Mouse (Mus musculus): ENCODE measurements around the gene Neurl4.
"Not testable (repeated sequence)": the region's sequence is repeated elsewhere in the genome, so short reads cannot be mapped to it uniquely, and the experiment has no call there.

The Neurl4 gene

DNA sequence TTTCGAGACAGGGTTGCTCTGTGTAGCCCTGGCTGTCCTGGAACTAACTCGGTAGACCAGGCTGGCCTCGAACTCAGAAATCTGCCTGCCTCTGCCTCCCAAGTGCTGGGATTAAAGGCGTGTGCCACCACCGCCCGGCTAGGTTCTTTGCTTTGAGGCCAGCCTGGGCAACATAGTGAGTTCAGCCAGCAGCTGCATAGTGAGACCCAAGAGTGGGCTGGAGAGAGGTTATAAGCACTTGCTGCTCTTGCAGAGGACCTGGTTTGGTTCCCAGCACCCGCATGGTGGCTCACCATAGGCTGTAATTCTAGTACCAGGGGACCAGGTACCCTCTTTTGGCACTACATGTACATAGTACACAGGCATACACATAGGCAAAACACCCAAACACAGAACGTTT is 29.3 kb downstream of the Neurl4 start:
- not testable (repeated sequence) for DNase-seq (ENCODE audit: extremely low read depth, insufficient read length, low spot score)

DNA sequence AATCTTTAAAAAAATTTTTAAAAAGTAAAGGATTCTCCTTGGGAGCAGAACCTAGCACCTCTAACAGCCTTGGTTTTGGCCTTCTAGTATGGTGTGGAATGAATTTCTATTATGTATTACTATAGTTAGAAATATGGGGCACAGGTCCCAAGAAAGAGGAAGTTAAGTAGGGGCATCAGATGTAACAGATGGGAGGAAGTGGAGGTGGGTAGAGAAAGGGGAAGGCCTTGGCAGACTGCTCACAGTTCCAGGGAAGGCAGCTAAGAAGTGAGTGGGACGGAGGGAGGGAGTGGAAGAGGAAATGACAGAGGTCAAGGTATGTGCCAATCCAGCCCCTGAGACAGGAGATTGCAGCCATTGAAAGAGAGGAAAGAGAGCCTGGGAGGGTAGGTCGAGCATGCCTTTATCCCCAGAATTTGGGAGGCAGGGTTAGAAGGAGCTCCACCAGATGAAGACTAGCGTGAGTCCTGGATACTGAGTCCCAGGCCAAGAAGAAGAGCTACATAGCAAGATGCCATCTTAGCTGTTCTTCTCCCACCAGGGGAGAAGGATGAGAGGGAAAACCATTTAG is 30.2 kb downstream of the Neurl4 start:
- DNase-seq (ENCODE audit: extremely low read depth, insufficient read length, low spot score) = no peak

DNA sequence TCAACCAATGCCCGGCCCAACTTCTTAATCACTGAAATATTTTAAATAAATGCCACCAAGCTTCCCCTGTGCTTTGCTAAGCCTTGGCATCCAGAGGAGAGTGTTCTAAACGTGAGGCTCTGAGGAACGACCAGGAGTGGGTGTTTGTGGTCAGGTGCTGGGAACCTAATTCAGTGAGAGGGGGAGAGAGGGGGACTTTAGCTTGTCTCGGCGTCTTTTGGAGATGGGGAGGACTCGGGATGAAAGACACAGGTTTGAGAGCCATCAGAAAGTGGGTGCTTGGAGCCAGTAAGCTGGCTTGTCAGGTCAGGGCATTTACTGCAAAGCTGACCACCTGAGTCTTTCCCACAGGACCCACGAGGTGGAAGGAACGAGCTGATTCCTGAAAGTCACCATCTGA is 30.9 kb downstream of the Neurl4 start:
- no peak for DNase-seq (ENCODE audit: extremely low read depth, insufficient read length, low spot score)

DNA sequence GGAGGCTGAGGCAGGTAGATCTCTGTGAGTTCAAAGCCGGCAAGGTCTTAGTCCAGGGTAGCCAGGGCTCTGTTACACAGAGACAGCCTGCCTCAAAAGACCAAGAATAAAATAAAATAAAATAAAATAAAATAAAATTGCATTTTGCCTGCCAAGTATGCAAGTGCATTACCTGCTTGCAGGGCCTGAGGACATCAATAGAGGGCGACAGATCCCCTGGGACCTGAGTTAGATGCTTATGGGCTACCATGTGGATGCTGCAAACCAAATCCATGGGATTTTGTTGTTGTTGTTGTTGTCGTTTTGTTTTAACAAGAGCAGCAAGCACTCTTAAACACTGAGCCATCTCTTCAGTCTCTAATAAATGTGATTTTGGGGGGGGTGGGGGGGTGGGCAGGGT is 31.4 kb downstream of the Neurl4 start:
- DNase-seq (ENCODE audit: extremely low read depth, insufficient read length, low spot score) = no peak

DNA sequence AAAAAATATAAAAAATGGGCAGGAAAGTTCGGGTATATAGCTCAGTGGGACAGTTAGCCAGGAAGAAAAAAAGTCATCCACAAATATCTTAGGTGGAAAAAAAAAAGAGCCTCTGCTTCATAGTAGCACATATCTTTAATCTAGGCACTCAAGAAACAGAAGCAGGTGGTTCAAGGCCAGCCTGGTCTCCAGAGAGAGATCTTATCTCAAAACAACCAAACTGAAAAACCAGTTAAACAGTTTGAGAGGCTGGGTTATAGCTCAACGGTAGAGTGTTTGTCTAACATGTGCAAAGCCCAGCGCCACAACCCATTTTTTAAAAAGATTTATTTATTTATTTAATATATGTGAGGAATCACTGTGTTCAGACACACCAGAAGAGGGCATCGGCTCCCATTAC is 32.2 kb downstream of the Neurl4 start:
- DNase-seq (ENCODE audit: extremely low read depth, insufficient read length, low spot score) = no peak

DNA sequence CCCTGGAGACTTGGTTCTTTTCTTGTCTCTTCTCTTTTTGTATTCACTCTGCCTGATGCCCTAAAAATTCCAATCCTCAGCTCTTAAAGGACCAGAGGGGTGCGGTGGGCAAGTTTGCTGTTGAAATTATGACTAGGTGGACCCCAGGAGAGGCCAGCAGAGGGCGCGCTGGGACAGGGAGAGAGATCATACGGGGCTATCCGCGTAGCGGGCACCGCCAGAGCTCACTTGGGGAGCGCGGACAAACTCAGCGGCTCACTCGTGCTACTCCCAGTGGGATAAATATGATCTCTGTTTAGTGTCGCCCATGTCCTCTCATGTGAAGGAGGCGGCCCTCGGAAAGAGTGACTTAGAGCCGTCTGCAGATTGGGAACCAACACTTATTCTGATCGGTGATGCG is 33.3 kb downstream of the Neurl4 start:
- peak; percentile 37 for DNase-seq (ENCODE audit: extremely low read depth, insufficient read length, low spot score)

DNA sequence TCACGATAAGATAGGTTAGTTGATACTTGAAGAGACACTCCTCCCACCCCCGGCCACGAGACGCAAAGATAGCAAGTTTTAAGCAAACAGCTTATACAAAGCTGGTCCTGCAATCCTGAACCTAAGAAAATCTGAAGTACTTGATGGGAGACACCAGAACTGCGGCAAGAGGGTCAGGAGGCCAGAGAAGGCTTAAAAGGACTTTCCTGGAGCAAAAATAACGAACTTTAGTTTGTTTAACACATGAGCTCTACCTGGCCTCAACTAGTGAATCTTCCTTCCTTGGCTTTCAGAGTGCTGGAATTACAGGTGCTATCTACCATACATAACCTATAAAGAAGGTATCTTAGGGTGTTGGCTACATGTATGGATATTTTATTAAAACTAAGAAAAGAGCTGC is 33.8 kb downstream of the Neurl4 start:
- DNase-seq (ENCODE audit: extremely low read depth, insufficient read length, low spot score) = no peak

DNA sequence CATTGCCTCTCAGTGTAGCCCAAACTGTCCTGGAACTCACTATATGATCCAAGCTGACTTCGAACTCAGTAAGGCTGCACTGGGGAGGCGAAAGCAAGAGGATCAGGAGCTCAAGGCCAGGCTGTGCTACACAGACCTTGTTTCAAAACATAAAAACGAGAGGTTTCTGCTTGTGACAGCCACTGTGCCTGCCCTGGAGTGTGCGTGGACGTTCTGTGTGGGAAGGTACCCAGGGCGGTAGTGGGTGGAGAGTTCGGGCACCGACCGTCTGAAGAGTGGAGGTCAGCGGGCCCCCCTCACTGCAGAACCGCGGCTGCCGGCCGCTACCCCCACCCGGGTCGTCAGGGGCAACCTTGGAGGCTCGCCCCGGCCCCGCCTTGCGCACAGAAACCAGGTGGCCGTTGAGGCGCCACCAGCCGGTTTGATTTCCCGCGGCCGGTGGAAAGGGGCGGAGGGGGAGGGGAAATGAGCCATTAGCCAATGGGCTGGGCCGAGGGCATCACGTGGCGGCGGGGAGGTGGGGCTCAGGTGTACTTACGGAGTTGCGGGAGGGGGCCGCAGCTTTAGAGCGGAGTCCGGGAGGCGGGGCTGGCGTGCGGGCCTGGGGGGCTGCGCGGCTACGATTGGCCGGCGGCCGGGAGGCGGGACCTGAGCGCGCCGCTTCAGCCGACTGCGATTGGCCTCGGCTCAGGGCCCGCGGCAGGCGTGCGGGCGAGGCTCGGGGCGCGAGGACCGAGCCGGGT is 34.4 kb downstream of the Neurl4 start, which contains the start of gene Ybx2:
Ybx2 (plus strand) TSS at position 660 of the 743 bp plus-strand sequence.
- DNase-seq (ENCODE audit: extremely low read depth, insufficient read length, low spot score) = no peak

DNA sequence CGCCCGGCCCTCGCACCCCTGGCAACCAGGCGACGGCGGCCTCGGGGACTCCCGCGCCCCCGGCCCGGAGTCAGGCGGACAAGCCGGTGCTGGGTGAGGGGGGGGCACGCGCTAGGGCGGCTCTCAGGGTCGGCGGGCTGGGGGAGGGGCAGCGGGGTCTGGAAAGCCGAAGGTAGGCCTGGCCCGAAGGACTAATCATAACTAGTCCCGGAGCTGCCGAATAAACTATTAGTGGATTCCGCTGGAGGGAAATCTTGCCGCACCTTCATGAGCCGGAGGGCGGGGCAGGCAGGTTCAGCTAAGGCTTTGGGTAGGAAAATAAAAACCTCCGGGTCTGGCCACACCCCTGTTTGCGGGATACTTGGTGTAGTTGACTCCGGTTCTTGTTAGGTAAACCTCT is 35.3 kb downstream of the Neurl4 start:
- DNase-seq (ENCODE audit: extremely low read depth, insufficient read length, low spot score) = no peak

DNA sequence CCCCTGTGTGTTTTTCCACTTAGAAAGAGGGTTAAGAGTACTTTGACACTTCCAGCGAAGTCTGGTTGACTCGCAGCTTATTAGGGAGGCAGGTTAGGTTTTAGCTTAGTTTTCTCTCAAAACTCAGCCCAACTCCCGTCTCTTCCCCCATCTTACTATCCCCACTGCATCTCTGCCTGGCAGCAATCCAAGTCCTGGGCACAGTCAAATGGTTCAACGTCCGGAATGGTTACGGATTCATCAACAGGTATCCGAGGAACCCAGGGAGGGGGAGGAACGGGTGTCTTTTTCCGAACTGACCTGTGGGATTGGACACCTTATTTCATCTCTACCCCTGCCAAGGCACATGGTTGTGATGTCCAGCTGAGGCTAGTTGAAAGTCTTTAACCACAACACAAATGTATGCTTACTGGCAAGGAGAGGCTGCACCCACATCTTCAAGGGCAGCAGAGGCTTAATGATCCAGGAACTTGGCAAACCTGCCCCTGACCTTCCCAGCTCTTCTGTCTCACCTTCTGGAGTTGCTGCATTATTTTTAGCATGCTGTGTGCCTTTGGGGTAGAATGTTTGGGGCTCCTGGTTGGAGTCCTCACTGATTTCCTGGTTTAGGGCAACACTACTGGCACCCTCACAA is 36.0 kb downstream of the Neurl4 start:
- DNase-seq (ENCODE audit: extremely low read depth, insufficient read length, low spot score) = no peak

DNA sequence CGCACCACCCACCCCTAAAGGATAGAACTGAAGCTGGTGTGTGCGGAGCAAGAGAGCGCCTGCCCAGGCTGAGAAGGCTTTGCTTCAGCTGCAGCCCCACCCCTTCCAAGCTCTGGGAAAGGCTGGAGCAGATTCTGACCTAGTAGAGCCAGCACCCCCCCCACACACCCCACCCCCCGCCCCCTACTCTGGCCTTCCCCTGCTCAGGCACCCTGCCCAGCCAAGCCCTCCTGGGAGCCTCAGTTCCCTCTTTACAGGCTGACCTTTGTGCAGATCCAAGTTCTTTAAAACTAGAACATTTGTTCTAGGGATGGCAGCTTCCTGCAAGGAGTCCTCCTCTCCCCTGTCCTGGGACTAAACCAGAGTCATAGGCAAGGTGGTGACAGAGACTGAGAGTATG is 36.5 kb downstream of the Neurl4 start:
- no peak for DNase-seq (ENCODE audit: extremely low read depth, insufficient read length, low spot score)

DNA sequence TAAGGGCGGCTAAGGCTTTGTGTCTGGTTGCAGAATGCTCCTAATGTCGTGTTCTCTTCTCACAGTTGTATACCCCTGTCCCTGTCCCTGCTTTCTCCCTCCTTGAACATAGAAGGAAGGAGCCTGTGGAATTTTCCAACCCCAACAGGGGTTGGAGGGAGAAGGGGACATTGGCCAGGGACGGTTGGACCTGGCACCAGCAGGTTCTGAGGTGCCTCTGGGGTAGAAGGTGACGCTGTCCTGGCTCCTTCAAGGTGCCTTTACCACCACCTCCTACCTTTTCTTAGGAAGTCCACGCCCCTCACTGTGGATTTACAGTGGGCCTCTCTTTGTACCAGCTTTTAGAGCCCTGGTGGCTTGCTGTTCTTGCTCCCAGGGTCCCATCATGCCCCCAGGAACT is 37.0 kb downstream of the Neurl4 start:
- DNase-seq (ENCODE audit: extremely low read depth, insufficient read length, low spot score) = no peak

DNA sequence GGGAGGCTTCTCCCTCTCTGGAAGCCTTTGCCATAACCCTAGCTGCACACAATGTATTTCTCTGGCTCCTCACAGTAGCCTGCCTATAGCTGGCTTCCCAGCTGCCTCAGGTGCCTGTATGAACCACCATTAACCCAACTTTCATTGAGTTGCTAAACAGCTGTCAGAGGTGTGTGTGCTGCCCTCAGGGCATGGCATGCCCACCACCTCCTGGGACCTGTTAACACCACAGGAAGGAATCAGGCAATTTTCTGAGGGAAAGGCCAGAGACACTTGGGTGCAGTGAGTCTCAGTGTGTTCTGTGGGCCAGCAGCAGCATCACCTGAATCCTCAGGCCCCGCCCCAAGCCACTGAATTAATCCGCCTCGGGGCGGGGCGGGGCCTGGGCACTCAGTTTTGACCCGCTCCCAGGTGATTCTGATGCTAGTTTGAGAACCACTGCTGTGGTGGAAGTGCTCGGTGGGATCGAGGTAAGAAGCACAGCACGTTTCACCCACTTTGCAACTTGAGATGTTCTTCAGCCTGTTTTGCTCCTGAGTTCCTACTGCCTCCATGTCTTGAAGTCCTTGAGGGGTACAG is 37.6 kb downstream of the Neurl4 start:
- no peak for DNase-seq (ENCODE audit: extremely low read depth, insufficient read length, low spot score)

DNA sequence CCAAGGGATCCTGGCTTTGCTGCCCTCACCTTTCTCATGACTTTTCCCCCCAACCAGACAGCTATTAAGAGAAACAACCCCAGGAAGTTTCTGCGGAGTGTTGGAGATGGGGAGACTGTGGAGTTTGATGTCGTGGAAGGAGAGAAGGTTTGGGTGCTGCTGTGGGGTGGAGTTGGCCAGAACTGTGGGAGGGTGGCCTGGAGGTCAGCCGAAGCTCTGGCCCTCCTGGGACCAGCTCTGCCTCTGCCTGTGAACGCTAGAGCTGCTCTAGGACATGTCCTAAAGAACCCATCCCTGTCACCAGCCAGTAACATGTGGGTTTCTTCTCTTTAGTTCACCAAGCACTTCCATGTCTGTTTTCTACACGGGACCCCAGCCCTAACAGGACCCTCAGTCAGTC is 38.3 kb downstream of the Neurl4 start:
- DNase-seq (ENCODE audit: extremely low read depth, insufficient read length, low spot score) = no peak

DNA sequence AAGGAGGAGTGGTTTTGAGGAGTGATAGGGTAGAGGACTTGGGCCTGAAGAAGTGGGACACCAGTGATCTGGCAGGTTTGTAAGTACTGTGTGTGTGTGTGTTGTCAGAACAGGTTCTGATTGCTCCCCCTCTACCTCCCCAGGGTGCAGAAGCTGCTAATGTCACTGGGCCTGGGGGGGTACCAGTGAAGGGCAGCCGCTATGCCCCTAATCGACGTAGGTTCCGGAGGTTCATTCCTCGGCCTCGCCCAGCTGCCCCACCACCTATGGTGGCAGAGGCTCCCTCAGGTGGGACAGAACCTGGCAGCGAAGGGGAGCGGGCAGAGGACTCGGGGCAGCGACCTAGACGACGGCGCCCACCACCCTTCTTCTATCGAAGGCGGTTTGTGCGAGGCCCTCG is 38.9 kb downstream of the Neurl4 start:
- no peak for DNase-seq (ENCODE audit: extremely low read depth, insufficient read length, low spot score)

DNA sequence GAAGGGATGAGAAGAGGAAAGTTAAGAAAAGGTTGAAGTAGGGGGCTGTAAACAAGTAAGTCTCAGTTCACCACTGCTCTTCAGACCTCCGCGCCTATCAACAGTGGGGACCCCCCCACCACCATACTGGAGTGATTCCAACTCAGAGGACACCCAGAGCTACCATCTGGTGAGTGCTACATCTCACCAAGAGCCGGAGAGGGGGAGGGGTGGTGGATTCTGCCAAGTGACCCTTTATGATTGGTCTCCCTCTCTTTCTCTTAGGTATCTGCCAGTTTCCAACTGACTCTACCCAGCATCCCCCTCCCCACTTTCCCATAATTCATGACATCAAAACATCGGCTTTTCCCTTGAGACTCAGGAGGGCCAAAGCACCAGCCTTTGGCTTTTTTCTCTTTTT is 40.1 kb downstream of the Neurl4 start:
- no peak for DNase-seq (ENCODE audit: extremely low read depth, insufficient read length, low spot score)

DNA sequence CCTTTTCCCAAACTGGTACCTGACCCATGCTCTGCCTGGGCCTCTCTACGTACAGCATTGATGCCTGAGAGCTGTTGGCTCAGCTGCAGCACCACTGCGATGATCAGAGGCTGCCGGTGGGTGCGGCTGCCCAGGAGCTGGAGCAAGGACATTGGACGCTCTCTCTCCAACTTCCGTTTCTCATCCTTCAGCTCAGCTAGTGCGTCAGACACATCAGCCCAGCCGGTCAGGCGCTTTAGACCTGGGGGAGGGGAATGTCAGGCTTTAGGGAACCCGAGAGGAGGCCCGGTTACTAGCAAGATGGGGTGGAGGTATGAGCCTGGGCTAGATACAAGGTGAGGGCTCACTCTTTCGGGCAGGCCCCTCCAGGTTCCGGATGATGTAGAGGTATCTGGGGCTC is 44.3 kb downstream of the Neurl4 start:
- DNase-seq (ENCODE audit: extremely low read depth, insufficient read length, low spot score) = no peak

DNA sequence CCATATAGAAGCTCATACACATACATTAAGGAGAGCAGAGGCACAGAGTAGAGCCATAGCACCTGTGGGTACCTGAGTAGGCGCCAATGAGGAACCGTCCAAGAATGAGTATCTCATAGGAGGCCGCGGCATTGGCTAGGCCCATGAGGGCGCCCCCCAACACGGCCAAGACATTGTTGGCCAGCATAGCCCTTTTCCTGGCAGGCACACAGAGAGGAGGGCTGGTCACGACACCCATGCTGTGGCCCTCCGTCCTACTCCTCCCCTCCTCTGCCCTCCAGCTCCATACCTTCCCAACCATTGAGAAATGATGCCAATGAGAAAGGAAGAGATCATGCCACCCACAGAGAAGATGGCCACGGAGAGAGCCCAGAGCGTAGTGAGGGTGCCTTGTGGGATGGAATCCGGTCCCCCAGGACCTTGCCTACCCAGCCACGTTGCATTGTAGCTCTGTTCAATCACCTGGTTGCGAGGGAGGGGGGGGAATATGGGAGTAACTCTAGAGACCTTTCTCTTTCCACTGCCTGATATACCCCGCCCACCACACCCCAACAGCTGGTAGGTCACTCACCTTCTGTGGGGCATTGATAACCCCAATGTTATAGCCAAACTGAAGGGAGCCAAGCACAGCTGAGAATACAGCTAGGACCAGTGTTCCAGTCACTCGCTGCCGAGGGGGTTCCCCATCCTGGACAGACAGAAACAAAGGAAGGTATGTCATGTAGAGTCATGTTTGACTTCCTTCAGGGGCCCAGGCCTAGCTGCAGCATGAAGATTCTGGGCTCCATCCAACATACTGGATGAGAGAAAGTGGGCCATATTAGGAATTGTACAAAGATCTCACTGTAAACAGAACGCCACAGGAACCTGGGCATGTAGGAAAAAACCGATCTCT is 45.4 kb downstream of the Neurl4 start:
- no peak for DNase-seq (ENCODE audit: extremely low read depth, insufficient read length, low spot score)

DNA sequence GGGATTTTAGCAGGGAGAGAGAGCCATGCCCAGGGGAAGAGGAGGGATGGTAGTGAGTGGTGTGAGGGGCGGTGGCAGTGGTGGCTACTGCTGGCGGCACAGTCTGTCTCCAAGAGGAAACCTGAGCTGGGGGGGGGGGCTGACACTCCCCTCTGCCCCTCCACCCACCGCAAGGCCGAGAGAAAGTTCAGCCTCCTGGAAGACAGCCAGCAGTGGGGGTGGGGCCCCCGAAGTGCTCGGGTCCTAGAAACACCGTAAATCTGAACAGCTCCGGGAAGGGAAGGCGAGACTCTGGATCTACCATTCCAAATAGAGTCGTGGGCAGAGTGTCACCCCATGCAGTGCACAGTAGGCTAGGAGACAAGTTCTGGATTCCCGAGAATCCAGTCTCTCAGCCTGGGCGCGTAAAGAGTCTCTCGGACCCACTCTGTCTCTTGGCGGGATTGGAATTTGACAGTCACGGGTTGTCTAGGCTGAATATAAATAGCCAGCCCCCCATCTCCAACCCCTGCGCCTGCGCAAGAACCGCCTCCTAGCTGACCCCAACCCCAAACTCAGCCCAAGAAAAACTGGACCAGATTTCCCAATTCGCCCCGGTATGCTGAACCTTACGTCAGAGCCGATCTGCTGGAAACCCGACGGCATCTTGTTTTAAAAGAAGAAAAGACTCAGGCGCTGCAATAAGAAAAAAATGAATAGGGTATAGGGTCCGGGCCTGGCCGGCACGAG is 46.6 kb downstream of the Neurl4 start:
- DNase-seq (ENCODE audit: extremely low read depth, insufficient read length, low spot score) = no peak

DNA sequence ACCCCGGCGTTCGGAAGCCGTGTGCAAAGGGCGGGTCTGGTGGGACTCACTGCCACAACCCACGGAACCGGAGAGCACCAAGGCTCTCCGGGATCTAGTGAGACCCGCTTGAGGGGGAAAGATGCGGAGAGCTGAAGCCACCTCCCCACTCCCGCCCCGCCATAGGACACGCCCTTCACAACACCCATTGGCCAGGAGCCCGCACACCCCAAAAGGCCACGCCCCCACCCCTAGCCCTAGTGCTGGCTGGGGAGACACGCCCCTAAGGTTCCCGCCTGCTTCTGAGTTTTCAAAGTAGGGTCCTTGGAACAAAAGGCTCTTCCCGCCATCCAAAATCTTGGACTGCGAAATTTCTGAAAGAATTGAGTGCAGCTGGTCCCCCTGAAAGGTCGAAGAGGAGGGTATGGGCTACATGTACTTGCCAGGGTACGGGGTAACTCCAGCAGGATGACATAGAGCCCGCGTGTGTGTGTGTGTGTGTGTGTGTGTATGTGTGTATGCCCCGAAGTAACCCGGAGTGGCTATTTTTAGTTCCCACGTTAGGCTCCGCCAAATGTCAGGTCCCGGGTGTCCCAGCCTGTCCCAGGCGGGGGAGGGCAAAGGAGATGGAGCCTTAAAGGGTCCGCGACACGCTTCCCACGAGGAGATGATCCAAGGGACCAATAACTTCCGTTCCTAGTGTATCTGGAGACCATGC is 47.3 kb downstream of the Neurl4 start, which contains the start of gene Slc2a4:
Slc2a4 (minus strand) TSS at position 123 of the 697 bp plus-strand sequence.
- DNase-seq (ENCODE audit: extremely low read depth, insufficient read length, low spot score) = peak; percentile 58
